Mouse (Mus musculus) c-Kit-positive CD71-positive TER-119-negative erythroid progenitor cells, embryonic 14.5 days (primary cell): Measurements from ENCODE around the gene Brsk2.
A peak's percentile ranks its signal among the peaks of the same experiment; 100 is the strongest.
"Not testable (repeated sequence)": the region's sequence is repeated elsewhere in the genome, so short reads cannot be mapped to it uniquely, and the experiment has no call there.

Experiments
- DNase-seq: peaks from one replicate; pipeline ENCODE4 v3.0.0-alpha.2; 2013; ENCODE audit warnings: low read depth

Brsk2 gene

GRCm38 (mm10) chr7:141948906-141949798 lies at the start of gene Brsk2:
Gene Brsk2, plus strand, starts transcription at chr7:141949751.
- DNase-seq = peak; percentile 58

DNA sequence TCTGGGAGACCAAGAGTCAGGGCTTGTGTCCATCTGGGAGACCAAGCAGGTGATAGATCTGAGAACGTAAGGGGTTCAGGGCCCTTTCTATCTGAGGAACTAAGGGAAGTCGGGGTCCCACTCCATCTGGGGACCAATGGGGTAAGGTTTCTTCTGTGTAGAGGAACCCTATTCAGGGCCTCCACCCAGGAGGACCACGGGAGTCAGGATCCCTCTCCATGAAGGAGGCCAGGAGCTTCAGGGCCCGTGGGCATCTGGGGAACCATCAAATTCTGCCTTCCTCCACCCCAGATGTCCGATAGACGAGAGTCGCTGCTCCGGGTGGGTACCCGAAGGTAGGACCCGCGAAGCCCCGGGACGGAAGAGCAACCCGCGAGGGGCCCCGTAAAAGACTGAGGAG lies 47.7 kb upstream of the Brsk2 start:
- DNase-seq = peak; percentile 14

DNA sequence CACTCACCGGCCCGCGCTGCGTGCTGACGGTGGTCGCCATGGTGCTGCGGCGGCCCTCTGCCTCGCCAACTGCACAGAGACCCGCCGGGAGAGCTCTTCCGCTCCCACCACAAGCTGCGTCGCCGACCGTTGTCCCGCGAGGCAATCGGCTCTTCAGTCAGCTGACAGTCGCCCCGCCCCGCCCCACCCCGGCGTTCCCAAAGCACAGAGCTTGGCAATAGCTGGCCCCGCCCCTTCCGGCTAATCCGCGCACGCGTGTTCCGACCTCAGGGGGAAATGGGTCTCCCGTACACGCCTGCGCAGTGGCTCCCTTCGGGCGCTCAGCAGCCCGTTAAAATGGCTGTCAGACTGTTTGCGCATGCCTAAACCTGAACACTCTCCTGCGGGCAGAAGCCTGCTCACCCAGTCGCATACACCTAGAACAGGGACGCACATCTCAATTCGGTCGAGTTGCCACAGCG lies 47.3 kb upstream of the Brsk2 start:
- DNase-seq = peak; percentile 99

DNA sequence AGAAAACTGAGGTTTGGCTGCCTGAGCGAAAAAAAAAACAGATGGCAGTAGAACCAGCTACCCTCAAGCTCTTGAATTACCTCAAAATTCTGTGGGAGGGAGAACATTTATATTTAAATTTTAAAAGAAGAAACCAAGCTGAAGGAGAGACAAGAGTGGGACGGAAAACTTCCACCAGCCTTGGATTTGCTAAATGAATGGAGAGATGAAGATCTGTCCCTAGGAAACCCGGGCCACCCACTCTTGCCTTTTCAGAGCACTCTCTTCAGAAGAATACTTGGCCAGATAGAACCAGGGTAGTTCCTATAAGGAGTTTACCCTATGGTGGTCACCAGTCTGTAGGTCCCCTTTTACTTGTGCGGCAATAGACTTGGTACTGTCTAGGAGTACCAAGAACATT lies 46.8 kb upstream of the Brsk2 start:
- DNase-seq = no peak

DNA sequence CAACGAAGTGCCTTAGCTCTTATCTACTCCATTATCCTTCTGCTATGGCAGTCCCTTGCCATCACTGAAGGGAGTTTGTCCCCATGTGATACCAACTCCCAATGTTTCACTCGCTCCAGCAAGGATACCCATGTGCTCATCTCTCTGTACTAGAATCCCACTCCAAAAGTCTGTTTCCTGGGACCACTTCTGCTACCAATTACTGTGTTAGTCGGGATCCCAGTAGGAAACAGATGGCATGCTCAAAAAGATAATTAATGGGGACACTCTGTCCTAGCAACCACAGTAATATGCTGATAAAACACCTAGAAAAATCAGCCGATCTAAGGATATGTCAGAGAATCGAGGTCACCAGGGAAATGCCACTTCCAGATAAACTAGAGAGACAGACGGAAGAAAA lies 41.0 kb upstream of the Brsk2 start:
- DNase-seq = no peak

- no peak for DNase-seq
These were observed 38.2 kb upstream of the Brsk2 start for GRCm38 (mm10) chr7:141911305-141911704.

DNA sequence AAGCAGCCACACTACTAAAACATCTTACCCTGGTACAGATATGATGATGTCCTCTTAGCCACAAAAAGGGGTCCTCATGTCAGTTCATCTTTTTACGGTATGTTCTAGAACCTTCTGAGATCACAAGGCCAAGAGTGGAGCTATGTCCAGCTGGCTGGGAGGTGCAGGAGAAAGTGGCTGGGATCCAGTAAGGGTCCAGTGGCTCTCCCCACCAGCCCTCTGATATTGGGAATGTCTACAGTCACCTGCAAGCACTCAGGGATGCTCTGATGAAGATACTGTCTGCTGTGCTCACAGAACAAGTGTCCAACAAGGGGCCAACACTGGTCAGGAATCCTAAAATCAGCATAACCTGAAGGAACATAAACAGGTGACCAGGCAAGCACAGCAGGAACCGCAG lies 31.1 kb upstream of the Brsk2 start, which contains the start of gene Tollip:
Gene Tollip (minus strand): TSS at position 101 of the 400 bp plus-strand sequence.
- DNase-seq = no peak

DNA sequence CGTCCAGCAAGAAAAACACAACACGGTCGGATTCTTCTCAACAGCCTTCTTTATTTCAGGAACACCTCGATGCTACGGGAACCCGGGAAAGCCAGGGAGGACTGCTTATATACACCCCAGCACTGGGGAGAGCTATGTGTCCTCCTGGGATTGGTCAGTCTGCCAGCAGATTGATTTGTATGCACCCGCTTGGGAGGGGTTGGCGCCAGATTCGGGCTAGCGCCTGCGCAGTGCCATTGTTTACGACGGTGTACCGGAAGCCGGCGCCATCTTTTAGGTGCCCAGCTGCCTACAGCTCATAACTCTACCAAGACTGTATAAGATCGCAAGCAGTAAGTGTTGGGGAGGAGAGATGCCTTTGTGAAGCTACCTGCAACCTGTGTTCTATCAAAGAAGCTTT lies 25.4 kb upstream of the Brsk2 start:
- DNase-seq = not testable (repeated sequence)

DNA sequence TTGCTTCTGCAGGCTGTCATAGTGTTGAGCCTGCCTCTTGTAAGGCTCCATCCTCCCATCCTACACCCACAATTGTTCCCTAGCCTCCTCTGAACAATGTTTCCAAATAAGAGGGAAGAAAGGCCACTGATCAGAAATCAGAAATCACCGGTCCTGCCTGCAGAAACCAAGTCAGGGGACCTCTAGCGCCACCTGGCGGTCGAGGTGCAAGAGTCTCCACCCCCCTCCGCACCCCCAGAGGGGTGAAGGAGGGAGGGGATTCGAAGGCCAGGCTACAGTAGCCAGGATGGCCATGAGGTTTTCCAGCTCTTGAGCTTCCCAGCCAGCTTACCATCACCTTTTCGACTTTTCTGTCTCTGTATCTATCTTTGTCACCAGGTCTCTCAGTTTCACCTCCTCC lies 24.6 kb upstream of the Brsk2 start:
- peak; percentile 25 for DNase-seq

GRCm38 (mm10) chr7:141928642-141929041 lies 20.9 kb upstream of the Brsk2 start:
- no peak for DNase-seq

- DNase-seq = no peak
These were observed 15.2 kb upstream of the Brsk2 start for GRCm38 (mm10) chr7:141934128-141934898.

DNA sequence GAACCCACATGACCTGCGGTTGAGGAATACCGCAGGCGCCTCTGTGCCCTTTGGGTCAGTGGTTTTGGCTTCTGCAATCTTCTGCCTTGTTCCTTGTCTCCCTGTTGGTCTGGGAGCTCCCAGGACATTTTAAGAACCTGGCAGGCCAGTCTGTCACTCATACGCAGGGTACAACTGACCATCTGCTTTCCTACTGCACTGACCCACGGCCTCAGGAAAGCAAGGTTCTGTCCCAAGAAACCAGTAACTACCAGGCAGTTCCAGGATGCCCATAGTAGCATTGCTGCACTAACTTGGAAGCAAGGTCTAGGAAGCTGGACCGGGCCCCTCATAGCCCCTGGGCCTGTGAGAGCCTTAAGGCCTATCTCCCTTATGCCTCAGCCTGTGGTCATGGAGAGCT lies 14.6 kb upstream of the Brsk2 start:
- DNase-seq = no peak

DNA sequence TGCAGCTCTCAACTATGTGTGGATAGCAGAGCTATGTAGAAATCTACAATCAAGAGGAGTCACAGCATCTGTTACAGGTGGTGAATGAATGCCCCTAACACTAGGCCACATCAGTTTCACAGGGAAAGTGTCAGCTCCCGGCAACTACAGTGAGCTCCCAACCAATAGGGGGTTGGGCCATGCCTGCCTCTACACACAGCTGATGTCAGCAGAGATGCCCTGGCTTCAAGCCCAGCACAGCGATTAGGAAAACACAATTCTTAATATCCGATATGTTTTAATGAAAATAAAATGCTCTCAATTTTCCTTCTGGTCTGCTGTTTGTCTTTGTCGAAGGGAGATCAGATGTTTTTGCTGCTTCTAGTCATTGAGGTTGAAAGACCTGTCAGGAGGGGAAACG lies 6.1 kb upstream of the Brsk2 start:
- DNase-seq = no peak

GRCm38 (mm10) chr7:141945927-141946326 lies 3.6 kb upstream of the Brsk2 start:
- no peak for DNase-seq

DNA sequence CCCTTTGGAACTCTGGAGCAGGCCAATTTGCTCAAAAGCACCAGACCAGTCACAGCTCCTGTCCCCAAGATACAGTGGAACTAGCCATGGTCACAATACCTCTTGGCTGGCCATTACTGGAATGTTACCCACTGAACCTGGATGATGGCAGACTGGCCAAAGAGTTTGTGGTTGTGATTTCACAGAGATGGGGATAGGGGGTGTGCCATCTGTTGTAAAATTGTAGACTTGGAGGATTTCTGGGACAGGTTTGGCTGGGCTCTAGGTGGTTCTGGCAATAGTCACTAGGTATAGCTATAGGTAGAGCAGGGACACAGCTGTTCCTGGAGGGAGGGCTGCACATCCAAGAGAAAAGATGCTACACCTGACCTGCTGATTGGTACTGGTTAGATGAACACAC lies 2.0 kb upstream of the Brsk2 start:
- no peak for DNase-seq

GRCm38 (mm10) chr7:141948045-141948444 lies 1.5 kb upstream of the Brsk2 start:
- no peak for DNase-seq

GRCm38 (mm10) chr7:141949799-141950103 lies 200 bp downstream of the Brsk2 start:
- DNase-seq = no peak

GRCm38 (mm10) chr7:141950104-141951013 lies 808 bp downstream of the Brsk2 start:
- no peak for DNase-seq

GRCm38 (mm10) chr7:141951821-141952220 lies 2.3 kb downstream of the Brsk2 start:
- DNase-seq = no peak

- no peak for DNase-seq
These were observed 3.4 kb downstream of the Brsk2 start for GRCm38 (mm10) chr7:141952920-141953319.

- no peak for DNase-seq
These were observed 4.1 kb downstream of the Brsk2 start for GRCm38 (mm10) chr7:141953616-141954015.

DNA sequence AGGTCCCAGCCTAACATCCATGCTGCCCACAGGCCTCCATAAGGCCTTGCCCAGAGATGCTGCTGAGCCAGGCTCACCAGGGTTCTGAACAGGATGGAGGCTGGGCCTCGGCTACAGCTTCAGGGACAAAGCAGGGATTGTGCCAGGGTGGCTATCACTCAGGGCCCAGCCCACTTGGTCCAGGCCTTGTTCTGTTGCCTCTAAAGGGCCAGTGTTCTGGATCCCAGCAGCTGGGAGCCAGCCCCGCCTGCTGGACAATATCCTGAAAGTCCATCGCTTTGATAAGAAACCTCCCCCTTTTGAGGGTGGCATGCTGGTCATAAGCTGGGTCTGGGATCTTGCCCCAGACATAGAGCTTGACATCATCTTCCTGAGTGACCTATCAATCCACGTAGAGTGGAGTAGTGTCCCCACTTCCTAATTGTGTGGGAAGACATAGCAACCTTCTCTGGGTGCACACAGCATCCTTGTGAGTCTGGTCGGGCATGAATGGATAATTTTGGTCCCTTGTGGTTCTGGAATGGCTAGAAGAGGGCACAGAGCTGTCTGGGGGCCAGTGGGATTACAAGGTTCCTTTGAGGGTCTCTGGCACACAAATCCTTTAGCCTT lies 6.1 kb downstream of the Brsk2 start:
- DNase-seq = no peak
